Mouse (Mus musculus) stomach, embryonic 16.5 days (tissue): Measurements from ENCODE around the gene Ovgp1. TPM values are rescaled to one million over a fixed set of nuclear protein-coding genes. Genes with fewer than 3 reads are reported as not detected.
"Not testable (repeated sequence)": the region's sequence is repeated elsewhere in the genome, so short reads cannot be mapped to it uniquely, and the experiment has no call there.

ENCODE experiments used
- ATAC-seq: fragments of 200-750 bp; cut with Nextera tagmentation; 2 replicates; pipeline ENCODE4 v1.8.0; 2017; ENCODE audit warnings: moderate number of reproducible peaks, moderate TSS enrichment; ENCODE audit not compliant: insufficient read depth, low FRiP score
- H3K27ac ChIP-seq: fragments of 300-500 bp; sonication (generic); 2 replicates; pipeline ENCODE4 v1.5.1; 2014; ENCODE audit warnings: low read length
- H3K27me3 ChIP-seq: fragments of 300-500 bp; sonication (generic); 2 replicates; pipeline ENCODE4 v1.6.1; 2014; ENCODE audit warnings: low read length, control low read depth, mixed read lengths; ENCODE audit not compliant: control insufficient read depth, insufficient read depth
- H3K36me3 ChIP-seq: fragments of 300-500 bp; sonication (generic); 2 replicates; pipeline ENCODE4 v1.6.1; 2014; ENCODE audit warnings: low read length; ENCODE audit not compliant: control insufficient read depth, insufficient read depth
- H3K4me1 ChIP-seq: fragments of 300-500 bp; sonication (generic); 2 replicates; pipeline ENCODE4 v1.6.1; 2014; ENCODE audit warnings: low read length, control low read depth, mixed read lengths; ENCODE audit not compliant: control insufficient read depth, insufficient read depth
- H3K4me2 ChIP-seq: fragments of 300-500 bp; sonication (generic); 2 replicates; pipeline ENCODE4 v1.6.1; 2014; ENCODE audit warnings: low read depth, low read length, mixed read lengths
- H3K4me3 ChIP-seq: fragments of 300-500 bp; sonication (generic); replicated peaks from 2 replicates; pipeline ENCODE4 v1.5.1; 2014; ENCODE audit warnings: mild to moderate bottlenecking, low read length
- H3K9ac ChIP-seq: fragments of 300-500 bp; sonication (generic); 2 replicates; pipeline ENCODE4 v1.6.1; 2014; ENCODE audit warnings: low read length
- H3K9me3 ChIP-seq: fragments of 300-500 bp; sonication (generic); replicated peaks from 2 replicates; pipeline ENCODE4 v1.6.1; 2016; ENCODE audit warnings: low read length, control low read depth; ENCODE audit not compliant: control insufficient read depth
- WGBS: fragments of 180-500 bp; shearing (Covaris S2); extraction: QIAGEN DNeasy Blood & Tissue Kit; methylation state at CpG from one replicate; pipeline ENCODE4 v1.1.7; 2014; 5-methylcytosine and 5-hydroxymethylcytosine counted together
- polyA plus RNA-seq: library from polyadenylated mRNA; unstranded; fragments of >200 nt; fragmentation: Nextera tagmentation; extraction: Ambion mirVana; gene quantifications from 2 replicates; pipeline ENCODE4 v1.2.1, GENCODE M21; 2015

Gene Ovgp1
- polyA plus RNA-seq, 1 experiment from 2014 or later, result 1.6 TPM

DNA sequence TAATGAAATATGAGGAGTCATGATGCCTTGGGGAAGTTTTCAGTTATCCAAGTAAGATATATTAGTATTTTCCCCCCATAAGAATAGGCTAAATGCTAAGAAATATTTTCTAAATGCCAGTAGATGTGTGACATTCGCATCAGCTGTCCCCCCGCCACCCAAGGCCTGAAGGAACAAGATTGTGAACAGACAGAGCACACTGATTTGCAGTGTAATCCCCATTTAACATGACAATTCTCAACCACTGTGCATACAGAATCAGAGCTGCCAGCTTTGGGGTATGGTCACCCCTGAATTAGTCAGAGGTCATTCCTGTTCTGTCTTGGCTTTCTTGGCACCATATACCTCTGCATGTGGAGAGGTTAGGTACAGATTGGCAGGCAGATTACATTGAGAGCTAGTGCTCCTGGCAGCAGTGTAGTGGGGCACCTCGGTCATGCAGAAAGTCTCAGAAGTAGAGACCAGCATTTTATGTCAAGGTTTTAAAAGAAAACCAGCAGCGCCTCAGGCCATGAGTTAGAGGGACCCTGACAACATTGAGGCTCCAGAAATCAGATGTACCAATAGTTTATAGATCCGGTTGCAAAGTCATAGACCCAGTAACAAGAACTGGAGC, 1.6 kb upstream of the Ovgp1 start:
- Histone ChIP-seq H3K27me3 (no peaks in the 10 kb centered on the region), H3K36me3 (0 out of 2 replicates have a peak, but pooled peaks cover 13% of the 10 kb centered on the region), H3K9me3 (no peaks in the 10 kb centered on the region), H3K27ac (no peak overlapping the region), H3K9ac (no peak overlapping the region), H3K4me1 (no peaks in the 10 kb centered on the region), H3K4me2 (no peak overlapping the region), H3K4me3 (no peak overlapping the region)
- ATAC-seq, result no peak
- 82% methylated on average over 5 of the region's 5 CpGs for WGBS

DNA sequence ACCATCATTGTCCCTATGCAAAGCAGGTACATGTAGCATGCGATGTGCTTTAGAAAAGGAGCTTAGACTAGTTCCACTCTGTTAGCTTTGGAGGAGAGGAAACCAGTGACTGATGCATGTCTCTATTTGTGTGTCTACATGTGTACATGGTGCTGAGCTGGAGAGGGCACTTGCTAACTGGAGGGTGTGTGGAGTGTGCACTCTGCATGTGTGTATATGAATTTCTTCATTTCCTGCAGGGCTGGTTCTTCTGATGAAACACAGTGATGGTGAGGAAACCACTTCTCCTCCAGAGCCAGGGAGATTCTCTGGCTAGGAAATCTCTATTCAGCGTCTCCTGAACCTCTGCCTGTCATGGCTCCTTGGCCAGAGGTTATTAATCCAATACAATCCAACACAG, 663 bp downstream of the Ovgp1 start:
- 0 out of 2 replicates have a peak, but pooled peaks cover 3% of the 10 kb centered on the region for H3K36me3 ChIP-seq
- no peaks in the 10 kb centered on the region for H3K9me3 ChIP-seq
- H3K4me2 ChIP-seq, result no peak overlapping the region
- no peaks in the 10 kb centered on the region for H3K27me3 ChIP-seq
- 86% methylated on average over 2 of the region's 2 CpGs for whole genome bisulfite sequencing
- no peak overlapping the region for H3K9ac ChIP-seq
- ATAC-seq, result no peak
- no peaks in the 10 kb centered on the region for H3K4me1 ChIP-seq
- H3K4me3 ChIP-seq, result no peak overlapping the region
- no peak overlapping the region for H3K27ac ChIP-seq

DNA sequence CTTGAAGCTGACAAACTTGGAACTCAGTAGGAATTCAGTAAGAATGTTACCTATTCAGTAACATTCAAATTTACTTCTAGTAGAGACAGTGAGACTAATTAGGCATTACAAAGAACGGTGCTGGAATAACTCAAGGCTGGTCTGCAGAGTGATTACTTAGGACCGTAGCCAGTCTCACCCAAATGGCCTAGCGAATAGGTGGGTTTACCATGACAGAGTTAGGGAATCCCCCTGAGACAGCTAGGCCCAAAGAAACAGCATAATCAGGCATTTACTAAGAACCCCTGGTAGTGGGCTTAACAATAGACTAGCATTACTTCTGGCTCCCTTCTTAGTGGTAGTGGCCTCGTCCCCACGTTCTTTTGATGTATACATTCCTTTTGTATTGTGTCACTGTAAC, 16.1 kb downstream of the Ovgp1 start:
- H3K36me3 ChIP-seq, H3K4me1 ChIP-seq: not testable (repeated sequence)
- WGBS, result 54% methylated on average over 5 of the region's 5 CpGs

GRCm38 (mm10) chr3:105991653-105992283, 18.3 kb downstream of the Ovgp1 start:
- H3K9ac ChIP-seq, result no peak overlapping the region
- H3K36me3 ChIP-seq, result no peaks in the 10 kb centered on the region
- no peak overlapping the region for H3K27ac ChIP-seq
- no peak overlapping the region for H3K4me3 ChIP-seq
- 19% methylated on average over 4 of the region's 4 CpGs for WGBS
- no peak for ATAC-seq
- no peaks in the 10 kb centered on the region for H3K27me3 ChIP-seq
- H3K4me1 ChIP-seq, result no peaks in the 10 kb centered on the region
- H3K9me3 ChIP-seq, result no peaks in the 10 kb centered on the region
- no peak overlapping the region for H3K4me2 ChIP-seq

More for the DNA sequence above, 16.1 kb downstream of the Ovgp1 start:
- H3K9ac ChIP-seq, H3K27ac ChIP-seq, ATAC-seq, H3K4me3 ChIP-seq, H3K27me3 ChIP-seq, H3K4me2 ChIP-seq, H3K9me3 ChIP-seq: not testable (repeated sequence)

DNA sequence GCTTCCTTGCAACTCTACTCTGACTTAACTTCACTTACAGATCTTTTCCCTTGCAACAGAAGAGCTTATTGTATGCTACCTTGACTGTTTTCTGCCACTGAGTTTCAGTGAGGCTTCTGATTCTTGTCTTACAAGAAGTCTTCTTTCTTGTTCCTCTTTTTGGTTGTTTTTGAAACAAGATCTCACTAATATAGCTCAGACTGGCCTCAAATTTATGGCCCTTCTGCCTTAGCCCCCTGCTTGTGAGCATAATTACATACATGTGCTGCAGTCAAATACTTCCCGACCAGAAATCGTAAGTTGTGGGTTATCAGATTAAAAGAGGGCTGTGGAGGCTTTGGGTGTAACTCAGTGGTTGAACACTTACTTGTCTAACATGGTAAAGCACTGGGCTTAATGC, 21.2 kb downstream of the Ovgp1 start:
- Histone ChIP-seq H3K9ac (no peak overlapping the region), H3K9me3 (no peaks in the 10 kb centered on the region), H3K27ac (no peak overlapping the region), H3K4me2 (no peak overlapping the region), H3K36me3 (no peaks in the 10 kb centered on the region), H3K27me3 (no peaks in the 10 kb centered on the region), H3K4me3 (no peak overlapping the region), H3K4me1 (no peaks in the 10 kb centered on the region)
- no peak for ATAC-seq
- WGBS, result 51% methylated on average over 2 of the region's 2 CpGs

- no peaks in the 10 kb centered on the region for H3K36me3 ChIP-seq
- no peak for ATAC-seq
- no peaks in the 10 kb centered on the region for H3K27me3 ChIP-seq
- H3K9me3 ChIP-seq, result no peaks in the 10 kb centered on the region
- H3K9ac ChIP-seq, result no peak overlapping the region
- H3K4me1 ChIP-seq, result no peaks in the 10 kb centered on the region
- peak overlapping the region; percentile 22; the same call in 1 of the 2 replicates for H3K4me2 ChIP-seq
- H3K27ac ChIP-seq, result no peak overlapping the region
- 19% methylated on average over 11 of the region's 11 CpGs for WGBS
- H3K4me3 ChIP-seq, result no peak overlapping the region
These were observed 27.3 kb downstream of the Ovgp1 start for GRCm38 (mm10) chr3:106000707-106001375.

DNA sequence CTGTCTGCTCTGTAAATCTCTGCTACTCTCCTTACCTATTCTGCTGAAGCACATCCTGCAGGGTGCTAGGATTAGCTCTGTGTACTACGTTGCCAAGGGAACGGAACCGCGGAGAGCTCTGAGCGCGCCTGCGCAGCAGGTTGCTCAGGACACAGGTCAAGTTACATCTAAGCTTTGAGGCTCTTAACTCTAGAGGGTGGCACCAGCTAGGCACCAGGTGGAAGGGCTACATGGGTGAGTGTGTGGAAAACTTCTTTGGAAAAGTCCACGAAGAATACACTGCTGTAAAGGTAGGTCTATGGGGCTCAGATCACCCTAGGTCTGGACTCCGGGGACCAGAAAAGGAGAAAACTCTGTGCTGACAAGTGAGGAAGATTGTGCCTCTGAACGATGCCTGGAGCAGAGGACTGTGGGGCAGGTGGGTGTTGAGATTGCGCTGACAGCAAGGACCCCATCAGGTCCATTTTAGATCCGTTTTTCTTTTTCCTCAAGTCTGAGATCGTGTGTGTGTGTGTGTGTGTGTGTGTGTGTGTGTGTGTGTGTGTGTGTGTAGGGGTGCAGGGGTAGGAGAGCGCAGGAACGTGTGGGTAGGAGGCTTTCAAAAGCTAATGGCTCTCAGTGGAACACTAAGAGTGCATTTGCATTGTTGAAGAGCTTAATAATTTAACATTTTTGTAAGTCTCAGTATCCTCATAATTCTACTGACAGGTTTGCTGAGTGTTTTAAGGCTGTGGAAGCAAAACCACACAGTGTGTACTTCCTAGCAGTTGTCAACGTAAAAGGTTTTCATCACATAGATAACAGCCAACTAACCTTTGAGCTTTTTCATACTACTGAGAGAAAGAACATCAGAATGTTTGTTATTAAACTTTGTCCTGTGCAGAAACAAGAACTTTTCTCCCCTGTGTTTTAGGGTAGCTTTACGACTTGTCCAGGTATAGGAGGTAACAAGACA, 28.2 kb downstream of the Ovgp1 start:
- H3K36me3 ChIP-seq, result no peaks in the 10 kb centered on the region
- H3K9ac ChIP-seq, result no peak overlapping the region
- H3K27me3 ChIP-seq, result no peaks in the 10 kb centered on the region
- H3K4me3 ChIP-seq, result no peak overlapping the region
- H3K27ac ChIP-seq, result no peak overlapping the region
- WGBS, result 21% methylated on average over 16 of the region's 17 CpGs
- ATAC-seq, result peak; percentile 88
- H3K4me1 ChIP-seq, result no peaks in the 10 kb centered on the region
- no peaks in the 10 kb centered on the region for H3K9me3 ChIP-seq
- H3K4me2 ChIP-seq, result peak overlapping the region; percentile 22; the same call in 1 of the 2 replicates

- not testable (repeated sequence) for H3K4me3 ChIP-seq, H3K9me3 ChIP-seq, H3K4me1 ChIP-seq, H3K36me3 ChIP-seq, H3K4me2 ChIP-seq, ATAC-seq, H3K27me3 ChIP-seq, H3K27ac ChIP-seq, H3K9ac ChIP-seq
- WGBS, result 79% methylated on average over 10 of the region's 10 CpGs
These were observed 29.8 kb downstream of the Ovgp1 start for GRCm38 (mm10) chr3:106003360-106003759.
